Mouse (Mus musculus): ENCODE measurements around the gene Optn.

DNA sequence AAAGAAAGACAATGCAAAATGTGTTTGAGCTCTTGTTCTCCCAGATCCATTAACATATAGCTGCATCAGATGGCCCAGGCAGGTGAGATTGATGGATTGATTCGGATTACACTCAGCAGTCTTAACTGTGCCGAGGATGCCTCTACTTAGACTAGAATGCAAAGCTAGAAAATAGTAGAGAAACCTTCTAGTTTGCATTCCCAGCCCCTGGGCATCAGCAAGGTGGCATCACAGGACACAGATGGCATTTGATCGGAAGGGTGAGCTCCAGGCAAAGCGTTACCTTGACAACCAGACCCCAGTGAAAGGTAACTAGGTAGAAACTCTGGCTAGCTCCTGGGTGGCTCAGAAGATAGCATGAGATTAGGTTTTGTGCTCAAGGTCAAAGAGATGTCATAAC is 396 bp upstream of the Optn start:
- no peak for TF ChIP-seq TAL1 (IDR thresholded peaks at IDR 0.05; ENCODE audit: low read length)
- peak; percentile 36; the same call in 1 of the 2 replicates for TF ChIP-seq GATA1 (IDR thresholded peaks at IDR 0.05; ENCODE audit: low read length)

All from erythroblast, embryonic 14.5 days (primary cell).